Mouse (Mus musculus) cerebellum, adult 2 months (tissue): ENCODE results near the gene Ctdspl.

Experiments used
- CTCF ChIP-seq: fragments of 200-500 bp; IDR thresholded peaks from 2 replicates; pipeline ENCODE4 v1.5.1; 2011; ENCODE audit warnings: low read depth, mild to moderate bottlenecking, control low read depth, low read length, moderate library complexity, borderline replicate concordance; ENCODE audit not compliant: insufficient read depth
- POLR2A ChIP-seq: fragments of 200-500 bp; IDR thresholded peaks from 2 replicates; pipeline ENCODE4 v1.6.1; 2011; ENCODE audit warnings: low read length, control low read depth, borderline replicate concordance; ENCODE audit not compliant: insufficient read depth

DNA sequence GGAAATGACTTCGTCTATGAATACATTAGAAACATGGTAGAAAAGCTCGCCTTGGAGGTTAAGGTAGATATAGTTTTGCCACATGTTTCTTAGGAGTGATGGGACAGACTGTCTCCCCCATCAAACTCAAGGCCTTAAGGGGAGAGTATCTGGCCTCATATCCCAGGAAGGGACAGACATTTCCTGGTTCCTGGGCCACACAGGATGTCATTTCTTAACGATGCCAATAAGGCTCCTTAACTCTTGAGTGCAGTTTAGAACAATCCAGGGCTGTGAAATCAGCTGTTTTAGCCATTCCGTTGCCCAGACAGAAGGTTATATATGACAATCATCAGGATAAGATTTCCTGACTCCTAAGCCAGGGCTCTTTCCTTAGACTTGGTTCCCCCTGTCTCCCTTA lies 104.8 kb downstream of the Ctdspl start:
- TF ChIP-seq CTCF (no peak), POLR2A (no peak)
